Mouse (Mus musculus) testis, adult 2 months (tissue): ENCODE measurements at regions not wholly inside any gene's neighbourhood (a gene's known extent, or its start where the extent isn't known, plus 50 kb on each side); places are given as distances from the start of the nearest gene placed in this dataset.

Experiments
- H3K27ac ChIP-seq: fragments of 200-500 bp; 2 replicates; pipeline ENCODE4 v1.5.1; 2012; ENCODE audit warnings: low read depth, low read length; ENCODE audit not compliant: control insufficient read depth, insufficient read depth
- H3K27me3 ChIP-seq: fragments of 200-500 bp; 2 replicates; pipeline ENCODE4 v1.6.1; 2012; ENCODE audit warnings: mild to moderate bottlenecking, low read length, moderate library complexity; ENCODE audit not compliant: control insufficient read depth, insufficient read depth
- H3K36me3 ChIP-seq: fragments of 200-500 bp; 2 replicates; pipeline ENCODE4 v1.6.1; 2012; ENCODE audit warnings: mild to moderate bottlenecking, low read length; ENCODE audit not compliant: control insufficient read depth, insufficient read depth
- H3K4me1 ChIP-seq: fragments of 200-500 bp; 2 replicates; pipeline ENCODE4 v1.6.1; 2012; ENCODE audit warnings: low read length; ENCODE audit not compliant: control insufficient read depth, insufficient read depth
- H3K4me3 ChIP-seq: fragments of 200-500 bp; 2 replicates; pipeline ENCODE4 v1.5.1; 2012; ENCODE audit warnings: low read depth, mild to moderate bottlenecking, low read length, moderate library complexity, mixed read lengths; ENCODE audit not compliant: control insufficient read depth
- CTCF ChIP-seq: fragments of 200-500 bp; IDR thresholded peaks from 2 replicates; pipeline ENCODE4 v1.5.1; 2012; ENCODE audit warnings: low read depth, mild to moderate bottlenecking, inconsistent platforms, low read length, moderate library complexity; ENCODE audit not compliant: control insufficient read depth, insufficient read depth, insufficient replicate concordance
- POLR2A ChIP-seq: fragments of 200-500 bp; IDR thresholded peaks from 2 replicates; pipeline ENCODE4 v1.6.1; 2012; ENCODE audit warnings: low read depth, mild to moderate bottlenecking, inconsistent platforms, low read length, moderate library complexity; ENCODE audit not compliant: control insufficient read depth

DNA sequence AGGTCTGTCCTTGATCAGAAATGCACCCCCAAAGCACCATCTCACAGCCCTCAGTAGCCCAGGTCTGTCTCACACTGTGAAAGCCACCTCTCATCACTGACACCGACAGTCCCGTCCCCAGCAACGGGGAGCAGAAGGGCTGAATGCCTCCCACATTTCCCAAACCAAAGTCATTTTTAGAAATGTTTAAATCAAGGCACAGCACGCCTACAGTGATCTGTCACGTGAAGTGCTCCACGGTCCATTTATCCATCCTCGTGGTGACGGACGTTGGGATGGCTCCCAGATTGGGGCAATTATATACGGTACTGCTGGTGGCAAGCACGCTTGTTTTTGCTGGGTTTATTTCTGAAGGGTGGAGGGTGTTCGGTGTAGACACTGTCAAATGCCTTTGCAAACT, 168.7 kb downstream of the Tshz3 start:
- Histone ChIP-seq H3K4me1 (no peaks in the 10 kb centered on the region), H3K4me3 (no peak overlapping the region), H3K27ac (no peak overlapping the region), H3K36me3 (no peaks in the 10 kb centered on the region), H3K27me3 (no peaks in the 10 kb centered on the region)
- TF ChIP-seq POLR2A (no peak), CTCF (no peak)

DNA sequence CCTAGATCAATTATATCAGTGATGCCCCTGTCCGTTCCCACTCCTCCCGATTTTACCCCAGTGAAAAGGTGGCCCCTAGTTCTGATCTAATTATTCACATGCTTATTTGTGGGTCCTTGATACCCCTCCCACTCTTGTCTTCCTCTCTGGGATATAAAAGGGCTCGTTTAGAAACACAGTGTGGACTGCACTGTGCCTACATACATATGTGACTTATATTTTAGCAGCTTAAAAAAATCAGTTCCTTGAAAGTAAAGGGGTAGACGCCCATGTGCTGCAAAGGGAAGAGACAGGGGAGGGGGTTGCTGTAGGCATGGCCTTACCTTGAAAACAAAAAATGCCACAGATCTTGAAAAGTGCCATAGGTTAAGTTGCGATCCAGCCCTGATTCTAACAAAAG, 176.1 kb downstream of the Tshz3 start:
- no peak overlapping the region for H3K4me3 ChIP-seq
- TF ChIP-seq CTCF = no peak
- TF ChIP-seq POLR2A = no peak
- no peak overlapping the region for H3K27ac ChIP-seq
- no peaks in the 10 kb centered on the region for H3K36me3 ChIP-seq
- H3K27me3 ChIP-seq = no peaks in the 10 kb centered on the region
- H3K4me1 ChIP-seq = no peaks in the 10 kb centered on the region

DNA sequence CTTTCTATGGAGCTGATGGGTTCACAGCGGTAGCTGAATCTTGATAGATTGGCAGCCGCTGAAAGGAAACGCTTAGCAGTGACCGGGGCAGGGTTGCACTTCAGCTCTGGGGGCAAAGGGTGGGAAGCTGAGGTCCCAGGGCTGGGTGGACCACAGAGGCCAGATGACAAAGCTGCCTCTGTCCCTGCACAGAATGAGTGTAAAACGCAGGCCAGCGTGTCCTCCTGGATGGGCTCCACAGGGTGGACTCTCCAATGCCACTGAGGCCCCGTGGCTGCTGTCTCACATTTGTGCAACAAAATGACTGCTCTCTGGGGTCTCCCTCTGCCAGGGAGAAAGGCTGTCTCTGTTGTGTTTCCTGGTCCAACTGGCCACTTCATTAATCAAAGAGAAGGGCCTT, 179.8 kb downstream of the Tshz3 start:
- no peaks in the 10 kb centered on the region for H3K27me3 ChIP-seq
- H3K36me3 ChIP-seq = no peaks in the 10 kb centered on the region
- TF ChIP-seq CTCF = no peak
- no peak for TF ChIP-seq POLR2A
- H3K4me1 ChIP-seq = no peaks in the 10 kb centered on the region
- no peak overlapping the region for H3K4me3 ChIP-seq
- H3K27ac ChIP-seq = no peak overlapping the region

DNA sequence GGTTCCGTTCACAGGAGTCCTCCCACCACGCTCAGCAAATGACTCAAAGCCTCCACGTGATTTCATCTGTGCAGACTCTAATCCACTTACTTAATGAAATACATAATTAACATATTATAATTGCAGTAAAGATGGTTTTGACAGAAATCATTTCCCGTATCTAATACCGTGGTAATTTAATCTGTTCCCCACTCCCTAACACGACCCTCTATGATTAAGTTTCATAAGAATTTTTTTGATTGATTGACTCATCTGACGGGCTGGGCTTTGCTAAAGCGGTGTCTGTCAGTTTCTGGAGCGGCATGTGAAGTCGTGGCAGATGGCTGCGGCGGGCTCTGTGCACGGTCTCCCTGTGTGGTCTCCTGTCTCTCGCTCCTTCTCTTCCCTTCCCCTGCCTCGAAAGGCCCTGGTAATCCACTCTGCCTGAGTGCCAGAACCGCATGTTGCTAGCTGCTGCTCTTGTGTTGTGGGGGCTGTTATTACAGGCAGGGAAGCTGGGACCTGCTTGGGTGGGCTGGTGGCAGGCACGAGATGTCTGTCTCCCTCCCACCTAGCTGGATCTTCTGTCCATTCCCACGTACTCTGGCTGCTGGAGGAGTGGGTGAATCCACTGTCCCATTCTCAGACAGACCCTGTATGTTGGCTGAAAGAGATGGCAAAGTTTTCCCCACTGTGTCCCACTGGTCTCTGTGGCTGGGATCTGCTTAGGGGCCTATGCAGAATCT, 195.0 kb downstream of the Tshz3 start:
- TF ChIP-seq POLR2A (no peak), CTCF (no peak)

DNA sequence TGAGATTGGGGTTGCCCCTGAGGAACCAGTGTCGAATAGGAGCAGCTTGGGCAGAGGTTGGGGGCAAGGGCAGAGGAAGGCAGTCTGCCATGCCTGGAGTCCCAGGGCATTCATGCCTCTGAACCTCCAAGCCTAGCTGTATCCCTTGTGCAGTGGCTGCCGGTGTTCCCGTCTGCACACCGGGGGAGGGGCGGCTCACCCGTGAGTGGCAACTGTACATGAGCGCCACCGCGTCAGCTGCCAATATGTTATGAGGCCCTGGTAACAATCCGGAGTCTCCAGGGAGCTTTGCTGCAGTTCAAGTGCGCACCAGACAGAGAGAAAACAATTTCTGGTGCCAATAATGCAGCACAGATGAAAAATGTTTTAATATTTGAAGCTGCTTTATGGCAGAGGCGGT, 198.4 kb downstream of the Tshz3 start:
- TF ChIP-seq POLR2A = no peak
- no peak for TF ChIP-seq CTCF
- Histone ChIP-seq H3K27ac (no peak overlapping the region), H3K27me3 (no peaks in the 10 kb centered on the region)

More for the DNA sequence above, 195.0 kb downstream of the Tshz3 start:
- Histone ChIP-seq H3K36me3 (no peaks in the 10 kb centered on the region), H3K4me1 (no peaks in the 10 kb centered on the region), H3K27ac (no peak overlapping the region), H3K27me3 (no peaks in the 10 kb centered on the region), H3K4me3 (no peak overlapping the region)

DNA sequence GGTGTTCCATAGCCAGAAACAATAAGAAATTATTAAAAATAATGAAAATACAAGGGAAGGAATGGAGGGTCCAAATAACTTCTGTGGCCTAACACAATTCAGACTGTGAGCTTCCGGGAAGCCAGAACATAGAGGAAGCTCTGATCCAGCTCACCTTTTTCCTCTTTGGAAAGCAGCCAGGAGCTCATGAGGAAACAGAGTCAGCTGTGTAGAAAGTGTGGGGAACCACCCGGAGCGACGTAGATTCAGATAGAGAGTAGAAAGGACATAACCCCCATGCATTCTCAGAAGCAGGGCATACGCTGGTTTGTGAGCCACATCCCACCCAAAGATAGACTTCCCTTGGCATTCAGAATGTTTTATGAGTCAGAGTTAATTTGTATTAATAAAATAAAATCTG, 203.6 kb downstream of the Tshz3 start:
- H3K27ac ChIP-seq = no peak overlapping the region
- TF ChIP-seq POLR2A = no peak
- TF ChIP-seq CTCF = no peak
- H3K36me3 ChIP-seq = no peaks in the 10 kb centered on the region
- H3K4me3 ChIP-seq = no peak overlapping the region
- H3K4me1 ChIP-seq = no peaks in the 10 kb centered on the region
- H3K27me3 ChIP-seq = no peaks in the 10 kb centered on the region

More for the DNA sequence above, 198.4 kb downstream of the Tshz3 start:
- Histone ChIP-seq H3K4me1 (no peaks in the 10 kb centered on the region), H3K4me3 (no peak overlapping the region), H3K36me3 (no peaks in the 10 kb centered on the region)

DNA sequence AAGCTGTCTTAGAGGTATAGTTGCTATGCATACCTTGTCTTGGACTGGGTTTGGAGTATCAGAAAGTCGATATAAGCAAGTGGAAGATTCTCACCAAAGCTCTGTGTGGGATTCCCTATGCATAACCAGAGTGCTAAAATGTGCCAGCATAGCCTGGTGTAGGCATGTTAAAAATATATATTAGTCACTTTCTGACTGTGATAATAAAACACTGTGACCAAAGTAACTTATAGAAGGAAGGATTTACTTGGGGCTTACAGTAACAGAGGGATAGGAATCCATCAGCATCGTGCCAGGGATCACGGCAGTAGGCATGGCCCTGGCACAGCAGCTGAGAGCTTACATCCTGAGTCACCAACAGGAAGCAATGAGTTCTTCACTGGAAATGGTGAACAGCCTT, 215.4 kb downstream of the Tshz3 start:
- no peak overlapping the region for H3K27ac ChIP-seq
- TF ChIP-seq POLR2A (no peak), CTCF (no peak)
- no peaks in the 10 kb centered on the region for H3K4me1 ChIP-seq
- no peaks in the 10 kb centered on the region for H3K27me3 ChIP-seq
- no peaks in the 10 kb centered on the region for H3K36me3 ChIP-seq
- no peak overlapping the region for H3K4me3 ChIP-seq

DNA sequence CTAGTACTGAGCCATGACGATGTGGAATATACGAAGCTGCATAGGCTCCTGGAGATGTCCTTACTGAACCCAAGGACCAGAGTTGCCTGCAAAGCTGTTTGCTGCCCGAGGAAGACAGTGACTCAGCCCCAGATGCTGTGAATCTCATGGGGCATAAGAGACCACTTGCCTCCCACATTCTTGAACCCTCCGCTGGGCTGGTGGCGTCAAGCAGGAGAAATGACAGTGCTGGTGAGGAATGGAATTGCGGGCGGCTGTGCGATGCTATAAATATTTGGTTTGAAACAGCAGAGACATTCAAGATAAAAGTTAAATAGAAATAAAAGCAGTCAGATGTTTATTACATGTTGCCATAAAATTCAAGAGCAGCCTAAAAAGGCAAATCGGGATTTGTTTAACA, 216.3 kb downstream of the Tshz3 start:
- Histone ChIP-seq H3K4me3 (no peak overlapping the region), H3K27me3 (no peaks in the 10 kb centered on the region)
- TF ChIP-seq CTCF = no peak
- no peak for TF ChIP-seq POLR2A

More for the DNA sequence above, 216.3 kb downstream of the Tshz3 start:
- Histone ChIP-seq H3K36me3 (no peaks in the 10 kb centered on the region), H3K27ac (no peak overlapping the region), H3K4me1 (no peaks in the 10 kb centered on the region)
